Mouse (Mus musculus) cerebellum, adult 2 months (tissue): ENCODE results near the gene Kcnk2. TPM values are rescaled to one million over a fixed set of nuclear protein-coding genes. Genes with fewer than 3 reads are reported as not detected.

ENCODE experiments used
- DNase-seq, 2 experiments: peaks; one replicate each; pipeline ENCODE4 v3.0.0; 2021
- H3K27ac ChIP-seq: fragments of 200-500 bp; 2 replicates; pipeline ENCODE4 v1.5.1; 2012; ENCODE audit warnings: low read length, control low read depth, inconsistent platforms; ENCODE audit not compliant: insufficient read depth
- H3K27me3 ChIP-seq: fragments of 200-500 bp; 2 replicates; pipeline ENCODE4 v1.6.1; 2012; ENCODE audit warnings: inconsistent platforms, mild to moderate bottlenecking, low read length, moderate library complexity; ENCODE audit not compliant: control insufficient read depth, insufficient read depth
- H3K4me1 ChIP-seq: fragments of 200-500 bp; 2 replicates; pipeline ENCODE4 v1.6.1; 2011; ENCODE audit warnings: low read length; ENCODE audit not compliant: control insufficient read depth, insufficient read depth
- H3K4me3 ChIP-seq: fragments of 200-500 bp; replicated peaks from 2 replicates; pipeline ENCODE3; 2011; ENCODE audit warnings: mild to moderate bottlenecking, low read depth, low read length, control low read depth; ENCODE audit not compliant: insufficient read depth
- CTCF ChIP-seq: fragments of 200-500 bp; IDR thresholded peaks from 2 replicates; pipeline ENCODE4 v1.5.1; 2011; ENCODE audit warnings: low read depth, mild to moderate bottlenecking, control low read depth, low read length, moderate library complexity, borderline replicate concordance; ENCODE audit not compliant: insufficient read depth
- POLR2A ChIP-seq: fragments of 200-500 bp; IDR thresholded peaks from 2 replicates; pipeline ENCODE4 v1.6.1; 2011; ENCODE audit warnings: low read length, control low read depth, borderline replicate concordance; ENCODE audit not compliant: insufficient read depth
- WGBS: fragments of 180-500 bp; shearing (Covaris S2); methylation state at CpG from one replicate; pipeline ENCODE4 v1.1.7; 2018; 5-methylcytosine and 5-hydroxymethylcytosine counted together
- polyA plus RNA-seq: library from polyadenylated mRNA; depleted of rRNA; stranded (reverse); fragments of >200 nt; gene quantifications from 2 replicates; pipeline ENCODE4 v1.2.3, GENCODE M21; 2012

Kcnk2 gene
- polyA plus RNA-seq, 1 experiment, result 12.3 TPM

- Histone ChIP-seq H3K4me3 (no peak overlapping the region), H3K27ac (no peak overlapping the region), H3K4me1 (no peaks in the 10 kb centered on the region; the same call in 1 of the 2 replicates), H3K27me3 (no peaks in the 10 kb centered on the region)
- TF ChIP-seq POLR2A (no peak), CTCF (no peak)
- 71% methylated on average over 12 of the region's 12 CpGs for WGBS
- DNase-seq, result no peak
Observed at GRCm38 (mm10) chr1:189209029-189209714, 192.9 kb downstream of the Kcnk2 start.

GRCm38 (mm10) chr1:189208605-189209004, 193.5 kb downstream of the Kcnk2 start:
- 89% methylated on average over 9 of the region's 9 CpGs for WGBS
- TF ChIP-seq CTCF (no peak), POLR2A (no peak)
- DNase-seq, result no peak
- Histone ChIP-seq H3K4me1 (no peaks in the 10 kb centered on the region; the same call in 1 of the 2 replicates), H3K27ac (no peak overlapping the region), H3K27me3 (no peaks in the 10 kb centered on the region), H3K4me3 (no peak overlapping the region)

GRCm38 (mm10) chr1:189195758-189196157, 206.3 kb downstream of the Kcnk2 start:
- Histone ChIP-seq H3K4me1 (no peaks in the 10 kb centered on the region), H3K27ac (no peak overlapping the region), H3K27me3 (no peaks in the 10 kb centered on the region; the same call in 1 of the 2 replicates), H3K4me3 (no peak overlapping the region)
- no peak for DNase-seq
- WGBS, result 72% methylated on average over 4 of the region's 4 CpGs
- TF ChIP-seq POLR2A, result no peak
- no peak for TF ChIP-seq CTCF

- 42% methylated on average over 12 of the region's 12 CpGs for WGBS
- DNase-seq, result peak; percentile 16 to 29
- no peak for TF ChIP-seq CTCF
- TF ChIP-seq POLR2A, result no peak
- Histone ChIP-seq H3K27me3 (no peaks in the 10 kb centered on the region; the same call in 1 of the 2 replicates), H3K4me1 (no peaks in the 10 kb centered on the region), H3K4me3 (no peak overlapping the region), H3K27ac (no peak overlapping the region)
Observed at GRCm38 (mm10) chr1:189187737-189188390, 214.2 kb downstream of the Kcnk2 start.

- 40% methylated on average over 7 of the region's 7 CpGs for WGBS
- peak in 1 of 2 experiments; percentile 9 for DNase-seq
- no peaks in the 10 kb centered on the region for H3K27me3 ChIP-seq
- TF ChIP-seq POLR2A (no peak), CTCF (no peak)
- no peaks in the 10 kb centered on the region for H3K4me1 ChIP-seq
- H3K4me3 ChIP-seq, result no peak overlapping the region
- H3K27ac ChIP-seq, result no peak overlapping the region
Observed at GRCm38 (mm10) chr1:189185206-189185750, 216.8 kb downstream of the Kcnk2 start.

- no peaks in the 10 kb centered on the region for H3K4me1 ChIP-seq
- no peak overlapping the region for H3K4me3 ChIP-seq
- no peak for TF ChIP-seq POLR2A
- no peak for TF ChIP-seq CTCF
- DNase-seq, result no peak
- no peaks in the 10 kb centered on the region for H3K27me3 ChIP-seq
- WGBS, result 100% methylated on average over 1 of the region's 1 CpGs
- H3K27ac ChIP-seq, result no peak overlapping the region
Observed at GRCm38 (mm10) chr1:189177746-189178145, 224.3 kb downstream of the Kcnk2 start.

GRCm38 (mm10) chr1:189173479-189173878, 228.6 kb downstream of the Kcnk2 start:
- TF ChIP-seq POLR2A (no peak), CTCF (no peak)
- Histone ChIP-seq H3K4me3 (no peak overlapping the region), H3K27me3 (no peaks in the 10 kb centered on the region), H3K27ac (no peak overlapping the region), H3K4me1 (no peaks in the 10 kb centered on the region)
- DNase-seq, result no peak
- 80% methylated on average over 8 of the region's 8 CpGs for WGBS

- Histone ChIP-seq H3K4me3 (no peak overlapping the region), H3K4me1 (no peaks in the 10 kb centered on the region), H3K27me3 (no peaks in the 10 kb centered on the region), H3K27ac (no peak overlapping the region)
- DNase-seq, result no peak
- TF ChIP-seq POLR2A, result no peak
- no peak for TF ChIP-seq CTCF
- 88% methylated on average over 4 of the region's 4 CpGs for WGBS
Observed at GRCm38 (mm10) chr1:189171138-189171537, 230.9 kb downstream of the Kcnk2 start.
